Mouse (Mus musculus): ENCODE measurements around the gene Il17re.

DNA sequence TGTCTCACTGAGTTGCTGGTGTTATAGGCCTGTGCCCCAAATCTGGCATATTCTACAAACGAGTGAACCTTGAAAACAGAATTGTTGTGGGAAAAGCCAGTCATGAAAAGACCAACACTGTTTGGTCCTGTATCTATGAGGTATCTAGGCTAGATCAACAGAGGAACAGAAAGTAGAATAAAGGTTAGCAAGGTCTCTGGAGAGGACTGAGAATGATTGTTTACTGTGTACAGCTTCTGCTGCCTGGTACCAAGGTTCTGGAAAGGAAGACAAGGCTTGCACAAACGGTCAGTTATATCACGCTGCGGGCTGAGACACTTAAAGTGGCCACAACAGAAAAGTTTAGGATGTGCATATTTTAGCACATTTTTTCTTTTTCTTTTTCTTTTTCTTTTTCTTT lies 31.6 kb upstream of the Il17re start:
- TF ChIP-seq POLR2A (IDR thresholded peaks at IDR 0.05; ENCODE audit: insufficient read length, low read depth) (no peak), MYOD1 (IDR thresholded peaks at IDR 0.05; ENCODE audit: control insufficient read depth in 1 of 3, insufficient read length in 2 of 3, low read depth in 2 of 3) (no peak), E2F4 (IDR thresholded peaks at IDR 0.05; ENCODE audit: insufficient read depth) (no peak), MYOG (IDR thresholded peaks at IDR 0.05; ENCODE audit: control insufficient read depth in 1 of 3, insufficient read depth in 1 of 3, insufficient read length in 2 of 3, low read depth in 2 of 3) (no peak), CEBPB (IDR thresholded peaks at IDR 0.05; ENCODE audit: insufficient read depth, poor library complexity, severe bottlenecking) (no peak), MAX (IDR thresholded peaks at IDR 0.05; ENCODE audit: low read depth) (no peak), USF1 (IDR thresholded peaks at IDR 0.05; ENCODE audit: low read depth) (no peak), TCF12 (IDR thresholded peaks at IDR 0.05; ENCODE audit: insufficient read depth, poor library complexity, severe bottlenecking) (no peak), POLR2AphosphoS2 (IDR thresholded peaks at IDR 0.05; ENCODE audit: insufficient read length, low read depth) (no peak), SRF (IDR thresholded peaks at IDR 0.05; ENCODE audit: control insufficient read depth, insufficient read length, low read depth) (no peak), TCF3 (IDR thresholded peaks at IDR 0.05; ENCODE audit: insufficient read length, low read depth) (no peak)
